Mouse (Mus musculus): Measurements from ENCODE around the gene Crlf1. TPM values are rescaled to one million over a fixed set of nuclear protein-coding genes. Genes with fewer than 3 reads are reported as not detected.

Gene Crlf1
- polyA plus RNA-seq, 1 experiment from 2014 or later: 0.92 TPM

- 1% methylated on average over 31 of the region's 41 CpGs for WGBS
- no peak overlapping the region for H3K27ac ChIP-seq (replicated peaks)
These were observed 3.4 kb upstream of the Crlf1 start for GRCm38 (mm10) chr8:70489576-70489975.

GRCm38 (mm10) chr8:70490061-70490879 lies 2.7 kb upstream of the Crlf1 start:
- WGBS: 5% methylated on average over 10 of the region's 10 CpGs
- H3K4me1 ChIP-seq: peaks cover 58% of the 10 kb centered on the region

More at GRCm38 (mm10) chr8:70489576-70489975, 3.4 kb upstream of the Crlf1 start:
- ATAC-seq (ENCODE audit: low FRiP score, low read depth): no peak
- Histone ChIP-seq H3K36me3 (no peaks in the 10 kb centered on the region), H3K27me3 (peaks cover 100% of the 10 kb centered on the region), H3K4me1 (peaks cover 51% of the 10 kb centered on the region), H3K9ac (replicated peaks) (no peak overlapping the region; the same call in 1 of the 2 replicates), H3K9me3 (no peaks in the 10 kb centered on the region), H3K4me2 (replicated peaks) (peak overlapping the region; percentile 43), H3K4me3 (peak overlapping the region; percentile 33)

GRCm38 (mm10) chr8:70490880-70491495 lies 2.0 kb upstream of the Crlf1 start:
- ATAC-seq (ENCODE audit: low FRiP score, low read depth): no peak
- WGBS: under 1% methylated on average over 20 of the region's 20 CpGs
- Histone ChIP-seq H3K9ac (replicated peaks) (no peak overlapping the region), H3K36me3 (no peaks in the 10 kb centered on the region), H3K4me3 (0 out of 2 replicates have a peak overlapping the region, but pooled peaks have one; percentile 4), H3K27ac (replicated peaks) (no peak overlapping the region), H3K4me1 (peaks cover 64% of the 10 kb centered on the region), H3K4me2 (replicated peaks) (0 out of 2 replicates have a peak overlapping the region, but pooled peaks have one; percentile 2), H3K27me3 (peaks cover 100% of the 10 kb centered on the region), H3K9me3 (no peaks in the 10 kb centered on the region)

More at GRCm38 (mm10) chr8:70490061-70490879, 2.7 kb upstream of the Crlf1 start:
- no peak overlapping the region; the same call in 1 of the 2 replicates for H3K4me2 ChIP-seq (replicated peaks)
- H3K4me3 ChIP-seq: no peak overlapping the region
- ATAC-seq (ENCODE audit: low FRiP score, low read depth): no peak
- H3K9me3 ChIP-seq: no peaks in the 10 kb centered on the region
- H3K27me3 ChIP-seq: peaks cover 100% of the 10 kb centered on the region
- no peak overlapping the region for H3K9ac ChIP-seq (replicated peaks)
- no peak overlapping the region for H3K27ac ChIP-seq (replicated peaks)
- H3K36me3 ChIP-seq: no peaks in the 10 kb centered on the region

- ATAC-seq (ENCODE audit: low FRiP score, low read depth): no peak; the same call in 1 of the 2 replicates
- Histone ChIP-seq H3K4me1 (peaks cover 44% of the 10 kb centered on the region), H3K9ac (replicated peaks) (no peak overlapping the region), H3K4me3 (peak overlapping the region; percentile 36; the same call in 1 of the 2 replicates), H3K36me3 (no peaks in the 10 kb centered on the region), H3K27ac (replicated peaks) (no peak overlapping the region), H3K4me2 (replicated peaks) (peak overlapping the region; percentile 52), H3K27me3 (peaks cover 100% of the 10 kb centered on the region), H3K9me3 (no peaks in the 10 kb centered on the region)
- under 1% methylated on average over 47 of the region's 47 CpGs for WGBS
These were observed 896 bp downstream of the Crlf1 start for GRCm38 (mm10) chr8:70493692-70494415.

GRCm38 (mm10) chr8:70494416-70494945 lies 1.5 kb downstream of the Crlf1 start:
- peaks cover 38% of the 10 kb centered on the region for H3K4me1 ChIP-seq
- H3K27me3 ChIP-seq: peaks cover 100% of the 10 kb centered on the region
- H3K4me2 ChIP-seq (replicated peaks): 0 out of 2 replicates have a peak overlapping the region, but pooled peaks have one; percentile 52
- no peak overlapping the region for H3K27ac ChIP-seq (replicated peaks)
- no peak for ATAC-seq (ENCODE audit: low FRiP score, low read depth)
- no peaks in the 10 kb centered on the region for H3K9me3 ChIP-seq
- WGBS: 4% methylated on average over 28 of the region's 28 CpGs
- H3K36me3 ChIP-seq: no peaks in the 10 kb centered on the region
- no peak overlapping the region for H3K9ac ChIP-seq (replicated peaks)
- peak overlapping the region; percentile 9; the same call in 1 of the 2 replicates for H3K4me3 ChIP-seq

- peaks cover 35% of the 10 kb centered on the region for H3K4me1 ChIP-seq
These were observed 2.2 kb downstream of the Crlf1 start for GRCm38 (mm10) chr8:70495001-70495770.

GRCm38 (mm10) chr8:70495771-70496062 lies 2.8 kb downstream of the Crlf1 start:
- Histone ChIP-seq H3K4me2 (replicated peaks) (peak overlapping the region; percentile 18; the same call in 1 of the 2 replicates), H3K4me1 (peaks cover 36% of the 10 kb centered on the region)

More at GRCm38 (mm10) chr8:70495001-70495770, 2.2 kb downstream of the Crlf1 start:
- peaks cover 100% of the 10 kb centered on the region for H3K27me3 ChIP-seq
- 3% methylated on average over 21 of the region's 21 CpGs for WGBS
- peak overlapping the region; percentile 18; the same call in 1 of the 2 replicates for H3K4me2 ChIP-seq (replicated peaks)
- H3K36me3 ChIP-seq: no peaks in the 10 kb centered on the region
- peak overlapping the region; percentile 5 for H3K4me3 ChIP-seq
- 0 out of 2 replicates have a peak, but pooled peaks have one; percentile 18 for ATAC-seq (ENCODE audit: low FRiP score, low read depth)
- H3K9ac ChIP-seq (replicated peaks): no peak overlapping the region; the same call in 1 of the 2 replicates
- no peak overlapping the region for H3K27ac ChIP-seq (replicated peaks)
- no peaks in the 10 kb centered on the region for H3K9me3 ChIP-seq

GRCm38 (mm10) chr8:70500386-70501301 lies 7.7 kb downstream of the Crlf1 start:
- no peak for ATAC-seq (ENCODE audit: low FRiP score, low read depth)
- peak overlapping the region; percentile 12 for H3K4me3 ChIP-seq

More at GRCm38 (mm10) chr8:70495771-70496062, 2.8 kb downstream of the Crlf1 start:
- H3K27ac ChIP-seq (replicated peaks): no peak overlapping the region
- no peaks in the 10 kb centered on the region for H3K36me3 ChIP-seq
- 6% methylated on average over 12 of the region's 12 CpGs for WGBS
- H3K27me3 ChIP-seq: peaks cover 100% of the 10 kb centered on the region
- ATAC-seq (ENCODE audit: low FRiP score, low read depth): no peak
- no peaks in the 10 kb centered on the region for H3K9me3 ChIP-seq
- peak overlapping the region; percentile 5 for H3K4me3 ChIP-seq
- no peak overlapping the region; the same call in 1 of the 2 replicates for H3K9ac ChIP-seq (replicated peaks)

GRCm38 (mm10) chr8:70501820-70502529 lies 9.0 kb downstream of the Crlf1 start:
- Histone ChIP-seq H3K36me3 (peaks cover 7% of the 10 kb centered on the region), H3K27me3 (peaks cover 78% of the 10 kb centered on the region), H3K27ac (replicated peaks) (no peak overlapping the region), H3K9ac (replicated peaks) (no peak overlapping the region; the same call in 1 of the 2 replicates), H3K4me1 (peaks cover 41% of the 10 kb centered on the region), H3K4me3 (no peak overlapping the region), H3K4me2 (replicated peaks) (no peak overlapping the region), H3K9me3 (no peaks in the 10 kb centered on the region)
- WGBS: 10% methylated on average over 23 of the region's 23 CpGs
- no peak for ATAC-seq (ENCODE audit: low FRiP score, low read depth)

More at GRCm38 (mm10) chr8:70500386-70501301, 7.7 kb downstream of the Crlf1 start:
- Histone ChIP-seq H3K4me2 (replicated peaks) (peak overlapping the region; percentile 21; the same call in 1 of the 2 replicates), H3K36me3 (peaks cover 6% of the 10 kb centered on the region; the same call in 1 of the 2 replicates), H3K9me3 (no peaks in the 10 kb centered on the region), H3K27ac (replicated peaks) (no peak overlapping the region), H3K27me3 (peaks cover 91% of the 10 kb centered on the region), H3K4me1 (peaks cover 35% of the 10 kb centered on the region), H3K9ac (replicated peaks) (no peak overlapping the region)
- WGBS: 9% methylated on average over 39 of the region's 39 CpGs

Data from midbrain, embryonic 12.5 days (tissue).